Mouse (Mus musculus) kidney, postnatal 4 days (tissue): ENCODE measurements around the gene Spam1.

ENCODE experiments used
- DNase-seq, 2 experiments: peaks; one replicate each; pipeline ENCODE4 v3.0.0; 2021; ENCODE audit warnings: mixed read lengths in 2 of 2

The Spam1 gene

DNA sequence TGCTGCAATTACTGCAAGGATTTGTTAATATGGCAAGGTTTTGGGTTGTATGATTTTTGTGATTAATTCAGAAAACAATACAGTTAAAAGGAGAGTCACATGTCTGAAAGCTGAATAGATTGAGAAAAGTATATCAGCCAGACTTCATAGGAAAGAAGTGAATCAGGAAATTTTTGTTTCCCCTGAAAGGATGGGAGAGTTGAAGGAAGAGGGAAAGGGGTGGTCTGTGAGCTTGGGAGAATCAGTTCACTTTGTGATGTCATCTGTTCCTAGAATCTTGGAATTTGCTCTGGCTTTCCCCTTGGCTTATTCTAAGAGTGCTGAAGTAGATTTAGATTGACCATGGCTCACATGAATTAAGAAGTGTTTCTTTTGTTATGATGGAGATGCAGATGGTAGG, at the start of gene Spam1:
Gene Spam1 (plus strand): TSS at position 301 of the 400 bp plus-strand sequence.
- no peak for DNase-seq

DNA sequence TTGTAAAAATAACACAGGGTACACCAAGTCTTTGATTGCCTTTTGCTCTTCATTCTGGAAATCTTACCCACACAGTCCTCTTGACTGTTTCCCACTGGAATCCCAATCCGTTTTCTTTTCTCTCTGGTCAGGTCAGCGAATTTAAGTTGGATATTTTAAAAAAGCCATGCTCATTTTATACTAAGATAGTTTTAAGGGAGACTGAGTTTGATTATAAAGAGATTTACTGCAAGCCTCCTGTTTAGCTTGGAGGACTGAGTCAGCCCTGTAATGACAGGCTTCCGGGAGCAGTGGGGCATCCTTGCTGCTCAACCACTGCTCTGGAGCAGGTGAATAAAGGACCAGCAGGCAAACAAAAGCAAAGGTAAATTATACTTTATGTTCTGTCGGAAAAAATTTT, 43.0 kb upstream of the Spam1 start, which contains the start of gene Hyal4:
Gene Hyal4 (plus strand): TSS at position 301 of the 400 bp plus-strand sequence.
- DNase-seq = no peak

DNA sequence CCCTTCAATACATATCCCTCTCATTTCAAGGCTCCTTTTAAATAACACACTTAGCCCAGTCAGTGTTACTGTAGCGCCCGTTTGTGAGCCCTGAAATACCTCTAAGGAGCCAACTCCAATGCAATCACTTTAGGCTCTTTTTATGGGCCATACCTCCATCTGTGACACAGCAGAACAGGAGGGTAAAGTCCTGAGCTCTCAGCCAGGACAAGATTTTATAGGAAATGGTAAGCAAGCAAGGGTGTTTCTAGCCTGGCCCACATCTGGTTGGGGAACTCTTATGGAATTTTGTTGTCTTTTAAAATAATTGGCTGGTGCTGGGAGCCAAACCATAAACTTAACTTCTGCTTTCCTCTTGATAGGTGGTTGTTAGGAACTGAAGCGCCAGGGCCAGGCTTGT, 31.7 kb upstream of the Spam1 start:
- DNase-seq = no peak

DNA sequence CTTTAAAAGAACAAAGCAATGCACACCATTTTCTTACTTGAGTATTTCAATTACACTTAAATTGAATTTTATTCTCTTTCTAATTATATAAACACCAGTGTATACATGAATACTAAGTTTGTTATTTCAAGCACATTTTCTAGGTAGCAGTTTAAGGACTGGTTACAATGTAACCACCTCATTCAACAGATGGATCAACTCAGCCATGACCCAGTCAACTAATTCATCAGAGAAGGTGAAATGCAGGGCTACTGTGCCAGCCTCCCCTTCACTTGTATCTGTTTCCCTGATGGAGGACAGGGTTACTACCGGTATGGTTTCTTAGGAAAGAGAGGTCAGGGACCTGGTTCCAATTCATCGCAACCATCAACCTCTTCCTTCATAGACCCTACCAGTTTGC, 24.7 kb upstream of the Spam1 start:
- no peak for DNase-seq

DNA sequence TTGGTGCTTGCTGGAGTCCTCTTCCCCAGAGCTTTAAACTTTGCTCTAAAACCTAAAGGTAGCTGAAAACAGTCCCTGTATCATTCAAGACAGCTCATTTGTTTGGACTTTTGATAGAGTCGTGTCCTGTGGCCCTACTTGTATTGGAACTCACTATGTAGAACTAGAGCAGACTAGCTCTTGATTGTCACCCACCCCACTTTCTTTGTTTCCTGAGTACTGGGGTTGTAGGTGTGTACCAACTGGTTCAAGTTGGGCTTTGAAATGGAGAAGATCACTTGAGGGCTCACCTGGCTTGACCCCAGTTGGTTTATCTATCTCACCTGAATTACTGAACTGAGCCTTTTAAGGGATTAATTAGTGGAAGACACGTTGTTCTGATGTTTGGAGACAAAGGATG, 11.8 kb upstream of the Spam1 start:
- no peak for DNase-seq

DNA sequence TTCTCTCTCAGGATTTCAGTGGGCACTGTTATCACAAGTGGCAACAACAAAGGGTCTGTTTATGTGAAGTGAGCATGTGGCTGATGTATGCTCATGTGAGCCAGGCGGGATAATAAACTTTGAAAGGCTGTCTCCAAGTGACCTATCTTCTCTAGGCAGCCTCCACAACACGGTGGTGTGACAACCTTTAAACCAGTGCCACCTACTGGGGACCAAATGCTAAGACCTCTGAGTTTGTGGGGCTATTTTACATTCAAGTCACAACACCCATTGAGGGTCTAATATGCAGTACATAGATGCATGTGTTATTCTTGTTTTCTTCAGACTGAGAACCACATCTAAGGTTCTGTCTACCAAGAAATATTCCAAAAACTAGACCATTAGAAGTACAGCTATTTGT, 31.1 kb downstream of the Spam1 start:
- no peak for DNase-seq
